Mouse (Mus musculus) lung, postnatal 10 days (tissue): Measurements from ENCODE around the gene Fahd1.

Experiments
- DNase-seq: peaks from one replicate; pipeline ENCODE4 v3.0.0; 2021

Gene Fahd1

GRCm38 (mm10) chr17:24884391-24884790 lies 34.2 kb upstream of the Fahd1 start:
- DNase-seq = no peak

- peak; percentile 64 for DNase-seq
Measured at GRCm38 (mm10) chr17:24881738-24882440, 31.7 kb upstream of the Fahd1 start.

- no peak for DNase-seq
Measured at GRCm38 (mm10) chr17:24878531-24878930, 28.4 kb upstream of the Fahd1 start.

GRCm38 (mm10) chr17:24878117-24878397 lies 27.9 kb upstream of the Fahd1 start:
- DNase-seq = peak; percentile 52

GRCm38 (mm10) chr17:24877336-24878116 lies 27.4 kb upstream of the Fahd1 start:
- DNase-seq = no peak

GRCm38 (mm10) chr17:24874989-24875388 lies 24.8 kb upstream of the Fahd1 start:
- DNase-seq = no peak

- DNase-seq = no peak
Measured at GRCm38 (mm10) chr17:24874405-24874745, 24.2 kb upstream of the Fahd1 start.

- no peak for DNase-seq
Measured at GRCm38 (mm10) chr17:24873695-24874404, 23.7 kb upstream of the Fahd1 start.

- DNase-seq = no peak
Measured at GRCm38 (mm10) chr17:24867914-24868313, 17.8 kb upstream of the Fahd1 start.

GRCm38 (mm10) chr17:24865776-24866175 lies 15.6 kb upstream of the Fahd1 start, which contains the start of gene Igfals:
Igfals (plus strand) TSS chr17:24865997.
- no peak for DNase-seq

- DNase-seq = no peak
Measured at GRCm38 (mm10) chr17:24861785-24862184, 11.6 kb upstream of the Fahd1 start.

GRCm38 (mm10) chr17:24860076-24860475 lies 9.9 kb upstream of the Fahd1 start:
- DNase-seq = no peak

- no peak for DNase-seq
Measured at GRCm38 (mm10) chr17:24858967-24859366, 8.8 kb upstream of the Fahd1 start.

GRCm38 (mm10) chr17:24857831-24858470 lies 7.8 kb upstream of the Fahd1 start:
- DNase-seq = no peak

GRCm38 (mm10) chr17:24856589-24856988 lies 6.4 kb upstream of the Fahd1 start:
- DNase-seq = no peak

GRCm38 (mm10) chr17:24855838-24856464 lies 5.8 kb upstream of the Fahd1 start:
- DNase-seq = no peak

- no peak for DNase-seq
Measured at GRCm38 (mm10) chr17:24851381-24852125, 1.4 kb upstream of the Fahd1 start.

- no peak for DNase-seq
Measured at GRCm38 (mm10) chr17:24850773-24851127, 586 bp upstream of the Fahd1 start.

- DNase-seq = no peak
Measured at GRCm38 (mm10) chr17:24849733-24850064, 465 bp downstream of the Fahd1 start.

- DNase-seq = no peak
Measured at GRCm38 (mm10) chr17:24848600-24849031, 1.5 kb downstream of the Fahd1 start.

- no peak for DNase-seq
Measured at GRCm38 (mm10) chr17:24847386-24847785, 2.8 kb downstream of the Fahd1 start.

- DNase-seq = no peak
Measured at GRCm38 (mm10) chr17:24844525-24844924, 5.6 kb downstream of the Fahd1 start.
